Mouse (Mus musculus) right cerebral cortex, postnatal 25 days (tissue): ENCODE measurements at regions not wholly inside any gene's neighbourhood (a gene's known extent, or its start where the extent isn't known, plus 50 kb on each side); places are given as distances from the start of the nearest gene placed in this dataset.

Experiments used
- DNase-seq: peaks from one replicate; pipeline ENCODE4 v3.0.0; 2022

GRCm38 (mm10) chr3:19458386-19458785, 170.1 kb downstream of the 1700064H15Rik start:
- no peak for DNase-seq

- DNase-seq: no peak
Observed at GRCm38 (mm10) chr3:19457431-19457830, 171.0 kb downstream of the 1700064H15Rik start.

DNA sequence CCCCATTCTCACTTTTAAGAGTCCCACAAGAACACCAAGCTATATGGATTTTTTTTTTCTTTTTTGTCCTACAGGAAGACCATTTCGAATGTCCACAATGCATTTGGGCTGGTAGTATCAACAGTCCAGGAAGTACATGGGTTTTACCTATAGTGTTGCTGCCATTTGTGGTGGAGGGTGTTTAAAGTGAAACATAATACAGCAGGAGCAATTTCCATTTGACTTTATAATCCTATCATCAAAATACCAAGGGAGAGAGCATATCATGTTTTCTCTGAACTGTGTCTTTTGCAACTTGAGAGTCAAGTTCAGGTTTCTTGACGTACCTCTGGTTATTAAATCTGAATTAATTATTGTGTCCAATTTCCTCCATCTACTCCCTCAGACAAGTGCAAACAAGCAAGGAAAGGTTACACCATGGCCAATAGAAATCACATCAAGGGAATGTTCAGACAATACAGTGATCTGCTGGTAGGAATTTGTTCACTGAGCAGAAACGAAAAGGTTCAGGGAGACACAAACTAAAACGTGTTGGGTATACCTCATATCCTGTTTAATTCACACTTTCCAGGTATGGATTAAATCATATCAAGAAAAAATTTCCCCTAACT, 172.5 kb downstream of the 1700064H15Rik start:
- no peak for DNase-seq

- no peak for DNase-seq
Observed at GRCm38 (mm10) chr3:19451022-19451421, 177.5 kb downstream of the 1700064H15Rik start.

GRCm38 (mm10) chr3:19448931-19449330, 179.5 kb downstream of the 1700064H15Rik start:
- DNase-seq: no peak

- no peak for DNase-seq
Observed at GRCm38 (mm10) chr3:19448192-19448591, 180.3 kb downstream of the 1700064H15Rik start.

DNA sequence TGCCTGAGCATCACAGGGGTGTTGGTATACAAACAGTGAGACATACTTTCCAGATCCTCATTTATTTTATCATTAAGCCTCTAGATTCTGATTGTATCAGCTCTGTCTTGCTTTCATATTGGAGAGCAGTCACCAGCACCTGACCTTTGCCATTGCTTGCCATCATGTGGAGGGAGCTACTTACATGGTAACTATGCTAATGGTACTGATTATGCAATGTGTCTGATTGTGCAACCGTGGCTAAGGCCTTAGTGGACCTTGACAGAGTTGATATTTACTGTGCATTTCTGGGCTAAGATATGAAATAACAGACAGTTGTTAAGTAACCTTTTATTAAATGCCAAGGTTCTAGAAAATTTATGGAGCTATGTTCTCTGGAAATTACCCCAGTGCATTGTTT, 180.7 kb downstream of the 1700064H15Rik start:
- no peak for DNase-seq

DNA sequence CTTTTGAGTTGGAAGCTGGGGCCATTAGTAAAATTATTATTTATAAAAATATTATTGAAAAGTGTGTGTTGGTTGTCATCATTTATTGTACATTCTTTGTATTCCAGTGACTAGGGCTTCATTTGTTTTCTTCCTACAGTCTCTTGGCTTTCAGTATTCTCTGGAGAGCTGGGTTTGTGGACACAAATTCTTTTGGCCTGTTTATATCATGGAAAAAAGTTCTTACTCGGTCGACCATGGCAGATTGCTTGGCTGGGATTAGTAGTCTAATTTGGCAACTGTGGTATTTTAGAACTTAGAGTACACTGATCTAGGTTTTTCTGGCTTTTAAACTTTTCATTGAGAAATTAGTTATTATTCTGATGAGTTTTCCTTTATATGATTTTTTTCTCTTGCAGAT, 183.6 kb downstream of the 1700064H15Rik start:
- no peak for DNase-seq

GRCm38 (mm10) chr3:19441827-19442226, 186.7 kb downstream of the 1700064H15Rik start:
- DNase-seq: no peak

DNA sequence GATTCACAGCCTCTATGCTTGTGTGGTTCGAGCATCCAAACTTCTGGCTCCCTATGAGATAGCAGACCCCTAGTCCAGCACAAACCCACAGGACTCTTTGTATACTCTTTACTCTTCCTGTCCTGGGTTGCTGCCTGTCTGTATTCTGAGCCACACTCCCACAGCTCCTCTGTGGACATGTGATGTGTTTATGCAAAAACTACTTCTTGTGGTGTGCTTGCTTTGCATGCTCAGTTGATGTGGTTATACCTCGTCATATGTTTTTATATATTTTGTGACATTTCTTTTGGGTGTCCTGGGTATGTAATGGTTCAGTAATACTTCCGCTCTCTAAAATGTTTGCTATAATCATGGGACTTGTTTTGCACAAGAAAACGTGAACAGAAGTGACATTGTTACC, 198.3 kb downstream of the 1700064H15Rik start:
- no peak for DNase-seq

DNA sequence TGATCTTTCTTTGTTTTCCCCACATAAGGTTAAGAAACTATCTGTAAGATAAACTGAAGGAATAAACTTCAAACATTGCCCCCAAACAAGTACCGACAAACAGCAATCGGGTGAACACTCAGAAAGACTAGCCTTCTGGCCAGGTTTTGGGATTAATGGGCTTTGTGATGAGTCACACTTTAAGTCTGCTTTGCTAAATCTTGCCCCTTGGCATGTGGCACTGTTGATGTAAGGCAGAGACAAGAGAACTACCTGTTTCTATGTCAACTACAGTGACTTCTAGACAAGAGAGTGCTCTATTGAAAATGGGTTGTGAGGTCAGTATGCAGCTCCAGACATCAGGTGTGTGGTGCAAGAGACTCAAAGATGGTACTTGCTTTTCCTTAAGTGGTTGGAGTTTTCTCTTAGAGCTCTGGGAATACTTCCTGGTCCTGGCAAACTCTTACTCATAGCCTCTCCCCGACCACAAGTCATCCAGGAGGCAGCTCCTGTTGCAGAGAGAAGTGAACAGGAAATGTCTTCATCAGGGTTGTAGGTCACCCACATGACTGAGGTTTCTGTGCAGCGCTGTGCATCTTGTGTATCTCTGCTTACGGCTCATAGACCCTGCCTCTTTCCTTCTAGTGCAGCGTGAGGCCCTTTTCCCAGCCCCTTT, 198.9 kb downstream of the 1700064H15Rik start:
- no peak for DNase-seq

GRCm38 (mm10) chr3:19429010-19429409, 199.5 kb downstream of the 1700064H15Rik start:
- no peak for DNase-seq

DNA sequence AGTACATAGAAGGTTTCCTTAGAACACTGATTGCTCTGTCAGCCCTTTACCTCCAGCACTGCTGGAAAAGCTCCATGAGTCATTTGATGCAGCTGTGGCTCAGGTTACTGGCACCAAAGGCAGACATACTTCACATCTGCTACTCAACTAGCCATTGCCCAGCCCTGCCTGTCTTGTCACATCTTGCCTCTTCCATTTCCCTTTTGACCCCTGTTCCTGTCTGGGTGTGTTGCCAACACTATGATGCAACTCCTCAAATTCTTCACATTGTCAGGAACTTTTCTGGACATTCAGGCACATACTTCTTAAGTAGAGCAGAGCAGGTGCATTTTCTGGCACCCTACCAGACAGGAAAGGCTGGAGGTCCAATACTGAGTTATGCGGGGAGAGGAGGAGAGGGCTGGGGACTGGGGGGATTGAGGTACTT, 202.3 kb downstream of the 1700064H15Rik start:
- DNase-seq: no peak

DNA sequence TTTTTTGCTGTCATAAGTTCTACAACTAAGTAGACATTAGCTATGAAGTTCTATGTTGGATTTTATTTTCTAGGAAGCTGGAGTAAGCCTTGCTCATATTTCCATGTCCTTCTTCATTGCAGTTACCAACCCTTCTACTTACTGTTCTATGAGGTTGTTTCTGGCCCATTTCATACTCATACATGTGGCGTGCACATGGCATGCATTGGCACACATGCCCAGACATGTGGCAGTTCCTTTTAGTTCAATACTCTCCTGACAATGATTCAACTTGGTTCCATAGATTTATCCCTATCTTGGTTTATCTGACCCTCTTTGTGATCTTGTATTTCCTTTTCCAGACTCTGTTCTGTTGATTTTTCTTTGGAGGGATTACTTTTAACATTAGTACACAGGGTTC, 203.2 kb downstream of the 1700064H15Rik start:
- DNase-seq: no peak

DNA sequence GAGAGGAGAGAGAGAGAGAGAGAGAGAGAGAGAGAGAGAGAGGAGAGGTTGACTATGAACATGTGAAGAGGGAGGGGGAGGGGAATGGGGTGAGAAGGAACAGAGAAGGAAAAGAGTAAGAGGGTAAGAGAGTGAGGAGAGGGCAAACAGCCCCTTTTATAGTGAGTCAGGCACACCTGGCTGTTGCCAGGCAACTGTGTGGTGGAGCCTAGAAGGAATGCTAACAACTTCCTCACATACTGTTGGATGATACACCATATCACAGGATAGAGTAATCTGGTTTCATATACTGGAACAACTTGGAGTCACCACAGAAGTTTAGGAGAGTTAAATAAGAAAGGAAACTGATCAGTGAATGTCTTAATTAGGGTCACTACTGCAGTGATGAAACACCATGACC, 204.1 kb downstream of the 1700064H15Rik start:
- DNase-seq: no peak

- DNase-seq: no peak
Observed at GRCm38 (mm10) chr3:19421430-19421944, 207.0 kb downstream of the 1700064H15Rik start.

- no peak for DNase-seq
Observed at GRCm38 (mm10) chr3:19420912-19421311, 207.6 kb downstream of the 1700064H15Rik start.

DNA sequence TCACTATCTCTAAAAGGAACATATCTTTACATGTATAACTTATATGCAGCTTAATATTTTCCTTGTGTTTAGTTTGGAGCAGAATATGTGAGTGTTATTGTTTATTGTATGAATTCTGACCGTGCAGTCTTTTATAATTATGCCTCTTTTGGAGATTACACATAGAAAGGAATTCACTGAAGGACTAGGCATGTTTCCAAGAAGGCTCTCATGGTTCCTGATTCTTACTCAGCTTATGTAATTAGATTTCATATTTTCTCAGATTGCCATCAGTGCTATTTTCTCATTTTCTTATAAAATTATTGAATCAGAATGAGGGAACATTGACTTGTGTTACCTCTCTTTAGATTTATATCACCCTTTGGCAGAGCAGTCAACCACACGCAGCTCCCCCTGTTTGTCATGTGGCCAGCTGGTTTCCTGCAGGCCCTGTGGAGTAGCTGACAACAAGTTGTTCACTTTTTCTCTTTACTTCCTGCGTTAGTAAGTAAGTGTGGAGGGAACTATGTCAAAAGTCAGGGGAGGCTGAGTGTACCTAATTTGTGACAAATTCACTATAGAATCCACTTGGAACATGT, 217.4 kb downstream of the 1700064H15Rik start:
- DNase-seq: no peak

DNA sequence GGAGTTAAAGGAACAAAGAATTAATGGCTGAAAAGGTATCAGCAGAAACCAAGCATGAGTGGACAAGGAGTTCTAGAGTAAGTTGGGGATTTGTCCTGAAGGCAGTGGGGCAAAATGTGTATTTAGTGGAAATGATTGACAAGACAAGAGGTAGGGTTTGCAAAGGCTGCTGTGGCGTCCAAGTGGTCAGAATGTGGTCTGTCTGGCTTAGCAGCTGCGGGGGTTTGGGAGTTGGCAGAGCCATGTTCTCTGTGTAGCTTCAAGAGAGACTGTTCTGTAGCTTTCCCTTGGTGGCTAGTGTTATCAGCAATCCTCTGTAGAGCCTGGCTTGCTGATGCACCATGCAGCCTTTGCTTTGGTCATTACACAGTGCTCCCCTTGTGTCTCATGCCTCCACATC, 220.2 kb downstream of the 1700064H15Rik start:
- DNase-seq: no peak

GRCm38 (mm10) chr3:19407591-19408090, 220.8 kb downstream of the 1700064H15Rik start:
- no peak for DNase-seq

GRCm38 (mm10) chr3:19406351-19407151, 221.9 kb downstream of the 1700064H15Rik start:
- DNase-seq: peak; percentile 34

GRCm38 (mm10) chr3:19385675-19386074, 242.8 kb downstream of the 1700064H15Rik start:
- no peak for DNase-seq

DNA sequence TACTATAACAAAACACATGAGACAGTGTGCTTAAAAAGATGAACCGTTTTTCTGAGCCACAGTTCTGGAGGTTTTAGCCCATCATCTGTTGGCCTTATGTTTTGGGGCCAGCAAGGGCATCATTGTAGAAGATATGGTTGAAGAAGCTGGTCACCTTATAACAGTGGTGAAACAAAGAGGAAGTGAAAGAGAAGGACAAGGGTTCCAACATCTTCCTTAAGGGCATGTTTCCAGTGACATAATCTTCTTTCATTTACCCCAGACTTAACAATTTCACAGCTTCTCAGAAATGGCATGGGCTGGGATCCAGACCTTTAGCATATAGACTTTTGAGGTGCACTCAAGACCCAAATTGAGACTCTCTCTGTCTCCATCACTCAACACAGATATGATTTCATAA, 259.5 kb downstream of the 1700064H15Rik start:
- no peak for DNase-seq
